In the genomic region with DNA sequence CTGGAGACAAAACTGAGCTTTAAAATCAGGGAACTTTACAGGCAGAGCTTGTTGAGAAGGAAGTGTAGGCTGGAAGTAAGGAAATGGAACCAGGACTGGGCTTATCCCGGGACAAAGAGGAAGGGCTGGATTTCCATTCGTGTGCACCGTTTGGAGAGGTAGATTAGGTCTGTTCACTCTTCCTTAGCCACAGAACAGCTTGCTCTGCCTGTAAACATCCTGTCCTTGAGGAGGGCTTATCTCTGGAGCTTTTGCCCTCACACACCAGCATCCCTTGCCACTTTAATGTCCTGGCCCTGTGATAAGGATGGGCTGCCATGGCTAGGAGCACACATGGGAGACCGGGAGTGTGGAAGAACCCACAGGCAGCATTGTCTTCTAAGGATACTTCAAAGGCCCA, we compare ENCODE assay signal across 24 mouse cellular contexts. TPM values are rescaled to one million over a fixed set of nuclear protein-coding genes. Genes with fewer than 3 reads are reported as not detected.
A peak's percentile ranks its signal among the peaks of the same experiment; 100 is the strongest.
DNase-seq lines count a peak whose midpoint lies in the region; ATAC-seq lines count a peak whose summit lies in the region.
"Had no signal": no experiment of that assay in that cellular context is flagged by ENCODE, and none has a peak within 500 bp of the region (broad histone marks: within the 10 kb centered on the region; RNA-seq: fewer than 3 reads in every experiment).

No protein-coding gene starts in this region.

- peak; percentile 41 for DNase-seq in midbrain, embryonic 11.5 days (ENCODE audit: low spot score, missing footprints)
- DNase-seq in thymus, postnatal 0 days (ENCODE audit: low spot score), result peak; percentile 50
- DNase-seq in thymus, postnatal 25 days, result no peak
- peak; percentile 44 for DNase-seq in thymus, postnatal 4 days
- DNase-seq in heart, embryonic 10.5 days (ENCODE audit: low spot score), result no peak
- DNase-seq: adrenal gland, adult 2 months; adrenal gland, postnatal 10 days; adrenal gland, postnatal 25 days; cerebellum, adult 11 months; cerebellum, adult 18-20 months; cerebellum, adult 8-10 months; cerebellum, adult 9-11 months; cerebellum, postnatal 14 days; cerebellum, postnatal 36 days; embryo, embryonic 11 days had no signal

- H3K9ac ChIP-seq in liver, embryonic 15.5 days, result no peak overlapping the region
- H3K9ac ChIP-seq in liver, embryonic 12.5 days, result no peak overlapping the region
- H3K9ac ChIP-seq in midbrain, embryonic 11.5 days (ENCODE audit: low read length), result no peak overlapping the region
- no peak overlapping the region for H3K9ac ChIP-seq in midbrain, embryonic 15.5 days
- H3K9ac ChIP-seq: embryonic facial prominence, embryonic 13.5 days; embryonic facial prominence, embryonic 15.5 days; forebrain, embryonic 12.5 days had no signal

- no peaks in the 10 kb centered on the region for H3K36me3 ChIP-seq in liver, embryonic 15.5 days (replicated peaks)
- H3K36me3 ChIP-seq in liver, embryonic 12.5 days, result no peaks in the 10 kb centered on the region
- peaks cover 3% of the 10 kb centered on the region; the same call in 1 of the 2 replicates for H3K36me3 ChIP-seq in midbrain, embryonic 11.5 days (ENCODE audit: control insufficient read depth, insufficient read depth, low read length)
- H3K36me3 ChIP-seq in midbrain, embryonic 15.5 days (replicated peaks), result peaks cover 26% of the 10 kb centered on the region
- peaks cover 18% of the 10 kb centered on the region; the same call in 1 of the 2 replicates for H3K36me3 ChIP-seq in heart, embryonic 10.5 days
- H3K36me3 ChIP-seq: embryonic facial prominence, embryonic 13.5 days; embryonic facial prominence, embryonic 15.5 days; forebrain, embryonic 12.5 days had no signal

- H3K4me1 ChIP-seq in liver, embryonic 15.5 days (replicated peaks), result no peaks in the 10 kb centered on the region
- H3K4me1 ChIP-seq in liver, embryonic 12.5 days, result no peaks in the 10 kb centered on the region
- no peaks in the 10 kb centered on the region for H3K4me1 ChIP-seq in midbrain, embryonic 11.5 days (ENCODE audit: control insufficient read depth, insufficient read depth, low read length)
- H3K4me1 ChIP-seq in midbrain, embryonic 15.5 days, result no peaks in the 10 kb centered on the region
- peaks cover 4% of the 10 kb centered on the region; the same call in 1 of the 2 replicates for H3K4me1 ChIP-seq in heart, embryonic 10.5 days
- H3K4me1 ChIP-seq: embryonic facial prominence, embryonic 13.5 days; embryonic facial prominence, embryonic 15.5 days; forebrain, embryonic 10.5 days; forebrain, embryonic 12.5 days had no signal

- no peak overlapping the region for H3K4me2 ChIP-seq in liver, embryonic 15.5 days
- no peak overlapping the region for H3K4me2 ChIP-seq in liver, embryonic 12.5 days
- H3K4me2 ChIP-seq in midbrain, embryonic 11.5 days, result no peak overlapping the region
- no peak overlapping the region for H3K4me2 ChIP-seq in midbrain, embryonic 15.5 days
- H3K4me2 ChIP-seq: embryonic facial prominence, embryonic 13.5 days; embryonic facial prominence, embryonic 15.5 days; forebrain, embryonic 12.5 days had no signal

- ATAC-seq in liver, embryonic 15.5 days (ENCODE audit: insufficient read depth), result 0 out of 2 replicates have a peak, but pooled peaks have one; percentile 12
- ATAC-seq in liver, embryonic 12.5 days, result no peak
- ATAC-seq in midbrain, embryonic 11.5 days (ENCODE audit: low FRiP score), result no peak
- no peak for ATAC-seq in midbrain, embryonic 15.5 days (replicated peaks)
- ATAC-seq: forebrain, embryonic 14.5 days had no signal

- H3K4me3 ChIP-seq in liver, embryonic 15.5 days (replicated peaks), result no peak overlapping the region
- H3K4me3 ChIP-seq in liver, embryonic 12.5 days, result no peak overlapping the region
- H3K4me3 ChIP-seq in midbrain, embryonic 11.5 days (ENCODE audit: low read depth, low read length), result no peak overlapping the region
- H3K4me3 ChIP-seq in midbrain, embryonic 15.5 days, result no peak overlapping the region
- H3K4me3 ChIP-seq in heart, embryonic 10.5 days, result no peak overlapping the region
- H3K4me3 ChIP-seq: embryonic facial prominence, embryonic 13.5 days; embryonic facial prominence, embryonic 15.5 days; erythroblast, embryonic 14.5 days; forebrain, embryonic 10.5 days; forebrain, embryonic 12.5 days had no signal

- WGBS in liver, embryonic 15.5 days (ENCODE audit: insufficient replicate concordance), result 24% methylated on average over 4 of the region's 4 CpGs
- WGBS in liver, embryonic 12.5 days (ENCODE audit: insufficient replicate concordance), result 11% methylated on average over 4 of the region's 4 CpGs
- WGBS in midbrain, embryonic 11.5 days, result 79% methylated on average over 4 of the region's 4 CpGs
- WGBS in midbrain, embryonic 15.5 days, result 82% methylated on average over 4 of the region's 4 CpGs
- WGBS in heart, embryonic 10.5 days, result 50% methylated on average over 4 of the region's 4 CpGs

- no peak overlapping the region for H3K27ac ChIP-seq in liver, embryonic 15.5 days (replicated peaks)
- H3K27ac ChIP-seq in liver, embryonic 12.5 days, result no peak overlapping the region
- H3K27ac ChIP-seq in midbrain, embryonic 11.5 days (ENCODE audit: low read depth, low read length), result no peak overlapping the region
- no peak overlapping the region for H3K27ac ChIP-seq in midbrain, embryonic 15.5 days
- no peak overlapping the region for H3K27ac ChIP-seq in heart, embryonic 10.5 days
- H3K27ac ChIP-seq: embryonic facial prominence, embryonic 13.5 days; embryonic facial prominence, embryonic 15.5 days; forebrain, embryonic 10.5 days; forebrain, embryonic 12.5 days had no signal

- H3K9me3 ChIP-seq in liver, embryonic 15.5 days (replicated peaks), result no peaks in the 10 kb centered on the region
- H3K9me3 ChIP-seq in liver, embryonic 12.5 days (replicated peaks), result no peaks in the 10 kb centered on the region; the same call in 1 of the 2 replicates
- H3K9me3 ChIP-seq in midbrain, embryonic 11.5 days (ENCODE audit: control insufficient read depth, low read length), result no peaks in the 10 kb centered on the region
- H3K9me3 ChIP-seq in midbrain, embryonic 15.5 days, result no peaks in the 10 kb centered on the region
- no peaks in the 10 kb centered on the region for H3K9me3 ChIP-seq in heart, embryonic 10.5 days
- H3K9me3 ChIP-seq: embryonic facial prominence, embryonic 15.5 days; forebrain, embryonic 12.5 days had no signal

- H3K27me3 ChIP-seq in liver, embryonic 15.5 days, result no peaks in the 10 kb centered on the region
- H3K27me3 ChIP-seq in liver, embryonic 12.5 days (replicated peaks), result no peaks in the 10 kb centered on the region
- no peaks in the 10 kb centered on the region for H3K27me3 ChIP-seq in midbrain, embryonic 11.5 days (ENCODE audit: control insufficient read depth, insufficient read depth, low read length)
- no peaks in the 10 kb centered on the region for H3K27me3 ChIP-seq in midbrain, embryonic 15.5 days (replicated peaks)
- H3K27me3 ChIP-seq in heart, embryonic 10.5 days (ENCODE audit: insufficient read depth, poor library complexity, severe bottlenecking), result no peaks in the 10 kb centered on the region
- H3K27me3 ChIP-seq: embryonic facial prominence, embryonic 13.5 days; embryonic facial prominence, embryonic 15.5 days; forebrain, embryonic 12.5 days had no signal

RNA-seq across cellular contexts. Expression of gene Mrpl35, which starts 59.0 kb away (rescaled TPM):
- polyA plus RNA-seq in liver, embryonic 15.5 days (2015; fragmentation: Nextera tagmentation; extraction: Ambion mirVana), result 51.4 and 56.5 TPM in 2 replicates
- 81.6 and 82.7 TPM in 2 replicates for polyA plus RNA-seq in liver, embryonic 12.5 days (2016; fragmentation: Nextera tagmentation; extraction: Ambion mirVana)
- 58.0 and 58.2 TPM in 2 replicates for polyA plus RNA-seq in midbrain, embryonic 11.5 days (2014; fragmentation: Nextera tagmentation; extraction: Ambion mirVana)
- 35.6 and 40.2 TPM in 2 replicates for polyA plus RNA-seq in midbrain, embryonic 15.5 days (2015; fragmentation: Nextera tagmentation; extraction: Ambion mirVana)
- polyA plus RNA-seq in thymus, postnatal 0 days (2015; fragmentation: Nextera tagmentation; extraction: Ambion mirVana), result 87.0 and 95.4 TPM in 2 replicates
- polyA plus RNA-seq in heart, embryonic 10.5 days (2016; fragmentation: Nextera tagmentation; extraction: Ambion mirVana), result 64.7 and 68.8 TPM in 2 replicates

Comparison
In these comparisons a context has a peak if more than half of its experiments do, and no peak if none do; other contexts are left out.
1. DNase-seq: peak in midbrain, embryonic 11.5 days (single experiment), thymus, postnatal 0 days (single experiment) and thymus, postnatal 4 days (single experiment); none in thymus, postnatal 25 days (single experiment) and heart, embryonic 10.5 days (single experiment).